Mouse (Mus musculus): ENCODE measurements around the gene Rab35.

The Rab35 gene

GRCm38 (mm10) chr5:115631505-115632357 lies at the start of gene Rab35:
Gene Rab35, plus strand, starts transcription at chr5:115631908.
- peak; percentile 93 for DNase-seq (ENCODE audit: low read depth, low spot score)

- no peak for DNase-seq (ENCODE audit: low read depth, low spot score)
Observed at GRCm38 (mm10) chr5:115585616-115586015, 46.1 kb upstream of the Rab35 start.

GRCm38 (mm10) chr5:115586166-115586565 lies 45.5 kb upstream of the Rab35 start:
- DNase-seq (ENCODE audit: low read depth, low spot score): peak; percentile 86

GRCm38 (mm10) chr5:115586780-115587179 lies 44.9 kb upstream of the Rab35 start:
- no peak for DNase-seq (ENCODE audit: low read depth, low spot score)

- DNase-seq (ENCODE audit: low read depth, low spot score): no peak
Observed at GRCm38 (mm10) chr5:115591028-115591427, 40.7 kb upstream of the Rab35 start.

- DNase-seq (ENCODE audit: low read depth, low spot score): no peak
Observed at GRCm38 (mm10) chr5:115591506-115591905, 40.2 kb upstream of the Rab35 start.

- DNase-seq (ENCODE audit: low read depth, low spot score): no peak
Observed at GRCm38 (mm10) chr5:115603561-115603960, 28.1 kb upstream of the Rab35 start.

- DNase-seq (ENCODE audit: low read depth, low spot score): no peak
Observed at GRCm38 (mm10) chr5:115611566-115611965, 20.1 kb upstream of the Rab35 start.

GRCm38 (mm10) chr5:115613332-115613731 lies 18.4 kb upstream of the Rab35 start:
- DNase-seq (ENCODE audit: low read depth, low spot score): peak; percentile 67

- DNase-seq (ENCODE audit: low read depth, low spot score): peak; percentile 24
Observed at GRCm38 (mm10) chr5:115614948-115615347, 16.8 kb upstream of the Rab35 start.

- no peak for DNase-seq (ENCODE audit: low read depth, low spot score)
Observed at GRCm38 (mm10) chr5:115619690-115620089, 12.0 kb upstream of the Rab35 start.

GRCm38 (mm10) chr5:115622686-115623085 lies 9.0 kb upstream of the Rab35 start:
- DNase-seq (ENCODE audit: low read depth, low spot score): no peak

GRCm38 (mm10) chr5:115623694-115624440 lies 7.8 kb upstream of the Rab35 start:
- DNase-seq (ENCODE audit: low read depth, low spot score): no peak

GRCm38 (mm10) chr5:115626237-115626886 lies 5.3 kb upstream of the Rab35 start:
- DNase-seq (ENCODE audit: low read depth, low spot score): no peak

- no peak for DNase-seq (ENCODE audit: low read depth, low spot score)
Observed at GRCm38 (mm10) chr5:115628083-115628482, 3.6 kb upstream of the Rab35 start.

GRCm38 (mm10) chr5:115629672-115630071 lies 2.0 kb upstream of the Rab35 start:
- no peak for DNase-seq (ENCODE audit: low read depth, low spot score)

GRCm38 (mm10) chr5:115630291-115630690 lies 1.4 kb upstream of the Rab35 start:
- DNase-seq (ENCODE audit: low read depth, low spot score): no peak

- peak; percentile 28 for DNase-seq (ENCODE audit: low read depth, low spot score)
Observed at GRCm38 (mm10) chr5:115632358-115632714, 628 bp downstream of the Rab35 start.

- no peak for DNase-seq (ENCODE audit: low read depth, low spot score)
Observed at GRCm38 (mm10) chr5:115633060-115633459, 1.4 kb downstream of the Rab35 start.

GRCm38 (mm10) chr5:115634046-115634445 lies 2.3 kb downstream of the Rab35 start:
- no peak for DNase-seq (ENCODE audit: low read depth, low spot score)

- peak; percentile 45 for DNase-seq (ENCODE audit: low read depth, low spot score)
Observed at GRCm38 (mm10) chr5:115635536-115635935, 3.8 kb downstream of the Rab35 start.

- DNase-seq (ENCODE audit: low read depth, low spot score): peak; percentile 54
Observed at GRCm38 (mm10) chr5:115644192-115644591, 12.5 kb downstream of the Rab35 start.

Measured in brain, adult 2 months (tissue).